Mouse (Mus musculus) large intestine, adult 2 months (tissue): ENCODE measurements at regions not wholly inside any gene's neighbourhood (a gene's known extent, or its start where the extent isn't known, plus 50 kb on each side); places are given as distances from the start of the nearest gene placed in this dataset.

Experiments
- DNase-seq: peaks from one replicate; pipeline ENCODE4 v3.0.0-alpha.2; 2012; ENCODE audit warnings: low read depth, low spot score
- WGBS: fragments of 180-500 bp; shearing (Covaris S2); methylation state at CpG from one replicate; pipeline ENCODE4 v1.1.7; 2018; 5-methylcytosine and 5-hydroxymethylcytosine counted together

DNA sequence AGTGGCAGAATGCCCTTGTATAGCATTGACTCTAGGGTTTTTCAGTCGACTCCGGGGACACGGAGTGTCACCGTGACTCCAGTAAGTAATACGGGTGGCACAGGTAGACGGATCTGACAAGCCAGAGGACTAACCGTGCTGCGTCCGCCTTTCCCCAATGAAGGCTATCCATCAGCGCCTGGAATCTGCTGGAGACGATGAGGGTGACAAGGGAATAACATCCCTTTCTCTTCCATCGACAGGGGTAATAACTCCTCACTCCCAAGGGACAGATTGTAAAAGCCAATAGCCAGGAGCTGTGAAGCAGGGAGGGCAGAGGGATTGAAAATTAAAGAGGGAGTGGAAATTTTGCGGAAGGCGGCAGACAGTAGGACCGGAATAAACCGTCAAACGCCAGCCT lies 151.5 kb downstream of the Zfp281 start:
- no peak for DNase-seq
- WGBS, result 71% methylated on average over 17 of the region's 17 CpGs

DNA sequence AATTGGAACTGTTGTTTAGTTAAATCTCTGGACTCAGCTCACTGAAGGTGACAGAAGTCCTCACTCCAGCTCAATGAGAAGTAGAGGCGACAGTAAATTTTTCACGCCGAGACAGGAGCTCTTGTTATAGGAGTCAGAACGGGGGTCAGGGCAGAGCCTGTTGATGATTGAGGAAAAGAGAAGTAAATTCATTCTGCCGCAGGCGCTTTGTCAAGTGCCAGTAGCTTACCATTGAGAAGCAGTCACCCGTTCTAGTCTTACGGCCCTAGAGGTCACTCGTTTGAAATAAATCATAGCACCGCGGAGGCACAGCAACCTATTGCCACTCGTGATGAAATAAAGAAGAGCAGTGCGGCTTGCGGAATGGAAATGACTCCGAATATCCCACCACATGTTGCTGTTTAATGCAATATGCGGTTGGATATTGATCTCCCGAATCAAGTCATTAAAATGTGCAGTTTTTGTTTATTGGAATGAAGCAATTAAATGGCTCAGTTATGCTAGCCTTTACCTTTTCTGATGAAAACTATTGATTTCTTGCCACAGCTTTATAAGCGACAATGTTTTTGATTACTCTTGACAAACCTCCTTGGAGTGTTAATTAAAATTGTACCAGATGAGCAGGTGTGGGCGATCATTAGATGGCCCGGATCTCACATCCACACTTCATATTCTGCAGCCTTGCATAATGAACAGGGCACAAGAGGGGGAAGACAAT lies 152.7 kb downstream of the Zfp281 start:
- DNase-seq, result no peak
- 69% methylated on average over 20 of the region's 20 CpGs for WGBS

DNA sequence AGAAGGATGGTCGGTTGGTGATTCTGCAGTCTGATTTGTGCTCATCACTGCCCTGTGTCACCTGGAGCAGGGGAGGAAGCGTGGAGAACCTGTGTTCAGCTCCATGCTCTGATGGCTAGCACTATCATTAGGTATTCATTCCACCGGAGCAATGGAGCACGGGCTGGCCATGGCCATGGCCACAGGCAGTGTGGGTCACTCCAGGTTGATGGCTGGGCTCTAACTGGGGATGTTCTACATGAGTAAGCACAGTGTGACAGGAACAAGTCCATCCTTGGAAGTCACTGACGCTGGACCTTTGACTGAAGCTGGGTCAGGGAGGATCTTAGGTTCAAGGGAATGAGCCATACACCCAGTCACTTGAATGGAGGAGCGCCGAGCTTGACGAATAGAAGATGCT lies 154.7 kb downstream of the Zfp281 start:
- DNase-seq, result no peak
- WGBS, result 87% methylated on average over 8 of the region's 8 CpGs

GRCm38 (mm10) chr1:136781561-136782025 lies 156.9 kb downstream of the Zfp281 start:
- no peak for DNase-seq
- WGBS, result 25% methylated on average over 18 of the region's 18 CpGs

- 26% methylated on average over 10 of the region's 10 CpGs for WGBS
- no peak for DNase-seq
These were observed 157.6 kb downstream of the Zfp281 start for GRCm38 (mm10) chr1:136782261-136782660.

GRCm38 (mm10) chr1:136784178-136784577 lies 159.5 kb downstream of the Zfp281 start:
- DNase-seq, result no peak
- 74% methylated on average over 9 of the region's 9 CpGs for WGBS

GRCm38 (mm10) chr1:136788979-136789513 lies 164.3 kb downstream of the Zfp281 start:
- 74% methylated on average over 30 of the region's 30 CpGs for WGBS
- DNase-seq, result no peak

GRCm38 (mm10) chr1:136791641-136792040 lies 166.9 kb downstream of the Zfp281 start:
- DNase-seq, result no peak
- 65% methylated on average over 1 of the region's 1 CpGs for WGBS
